Mouse (Mus musculus) splenic B cell, adult 2 months (primary cell): ENCODE data around the gene Wrap53.

Source experiments
- DNase-seq: peaks from one replicate; pipeline ENCODE4 v3.0.0-alpha.2; 2011; ENCODE audit warnings: low read depth, low spot score
- H3K27me3 ChIP-seq: 2 replicates; pipeline ENCODE4 v1.6.1; 2012; ENCODE audit warnings: mild to moderate bottlenecking, low read length, moderate library complexity, mixed read lengths; ENCODE audit not compliant: control insufficient read depth, poor library complexity, insufficient read depth, severe bottlenecking
- H3K36me3 ChIP-seq: 2 replicates; pipeline ENCODE4 v1.6.1; 2012; ENCODE audit warnings: mild to moderate bottlenecking, low read length, moderate library complexity, mixed read lengths; ENCODE audit not compliant: control insufficient read depth, poor library complexity, insufficient read depth, severe bottlenecking

Gene Wrap53

GRCm38 (mm10) chr11:69606832-69607231 lies 26.8 kb upstream of the Wrap53 start:
- H3K36me3 ChIP-seq: no peaks in the 10 kb centered on the region
- peaks cover 3% of the 10 kb centered on the region for H3K27me3 ChIP-seq
- DNase-seq: no peak

- H3K27me3 ChIP-seq: peaks cover 1% of the 10 kb centered on the region
- DNase-seq: no peak
- no peaks in the 10 kb centered on the region for H3K36me3 ChIP-seq
Measured at GRCm38 (mm10) chr11:69606491-69606795, 26.4 kb upstream of the Wrap53 start.

- DNase-seq: peak; percentile 71
- H3K27me3 ChIP-seq: no peaks in the 10 kb centered on the region; the same call in 1 of the 2 replicates
- no peaks in the 10 kb centered on the region for H3K36me3 ChIP-seq
Measured at GRCm38 (mm10) chr11:69605726-69606490, 25.9 kb upstream of the Wrap53 start, which contains the start of gene Atp1b2. Atp1b2 (minus strand) TSS chr11:69605942.

GRCm38 (mm10) chr11:69604795-69605664 lies 25.0 kb upstream of the Wrap53 start:
- H3K36me3 ChIP-seq: no peaks in the 10 kb centered on the region
- DNase-seq: no peak
- no peaks in the 10 kb centered on the region; the same call in 1 of the 2 replicates for H3K27me3 ChIP-seq

GRCm38 (mm10) chr11:69604347-69604746 lies 24.3 kb upstream of the Wrap53 start:
- no peaks in the 10 kb centered on the region; the same call in 1 of the 2 replicates for H3K27me3 ChIP-seq
- H3K36me3 ChIP-seq: no peaks in the 10 kb centered on the region
- no peak for DNase-seq

GRCm38 (mm10) chr11:69603516-69603915 lies 23.5 kb upstream of the Wrap53 start:
- Histone ChIP-seq H3K27me3 (no peaks in the 10 kb centered on the region; the same call in 1 of the 2 replicates), H3K36me3 (no peaks in the 10 kb centered on the region)
- DNase-seq: no peak

- DNase-seq: no peak
- H3K36me3 ChIP-seq: no peaks in the 10 kb centered on the region
- H3K27me3 ChIP-seq: no peaks in the 10 kb centered on the region; the same call in 1 of the 2 replicates
Measured at GRCm38 (mm10) chr11:69601768-69602167, 21.7 kb upstream of the Wrap53 start.

GRCm38 (mm10) chr11:69600098-69600497 lies 20.0 kb upstream of the Wrap53 start:
- no peak for DNase-seq
- no peaks in the 10 kb centered on the region for H3K36me3 ChIP-seq

GRCm38 (mm10) chr11:69599436-69599835 lies 19.4 kb upstream of the Wrap53 start:
- no peaks in the 10 kb centered on the region for H3K36me3 ChIP-seq
- no peaks in the 10 kb centered on the region; the same call in 1 of the 2 replicates for H3K27me3 ChIP-seq
- no peak for DNase-seq

More at GRCm38 (mm10) chr11:69600098-69600497, 20.0 kb upstream of the Wrap53 start:
- H3K27me3 ChIP-seq: no peaks in the 10 kb centered on the region; the same call in 1 of the 2 replicates

- DNase-seq: no peak
- H3K27me3 ChIP-seq: no peaks in the 10 kb centered on the region
Measured at GRCm38 (mm10) chr11:69594853-69595252, 14.8 kb upstream of the Wrap53 start.

GRCm38 (mm10) chr11:69592799-69593198 lies 12.7 kb upstream of the Wrap53 start:
- H3K36me3 ChIP-seq: peaks cover 4% of the 10 kb centered on the region; the same call in 1 of the 2 replicates
- H3K27me3 ChIP-seq: no peaks in the 10 kb centered on the region
- no peak for DNase-seq

More at GRCm38 (mm10) chr11:69594853-69595252, 14.8 kb upstream of the Wrap53 start:
- H3K36me3 ChIP-seq: peaks cover 4% of the 10 kb centered on the region; the same call in 1 of the 2 replicates

- H3K36me3 ChIP-seq: peaks cover 6% of the 10 kb centered on the region
- no peaks in the 10 kb centered on the region for H3K27me3 ChIP-seq
- no peak for DNase-seq
Measured at GRCm38 (mm10) chr11:69591899-69592637, 12.0 kb upstream of the Wrap53 start.

- DNase-seq: no peak
- Histone ChIP-seq H3K27me3 (no peaks in the 10 kb centered on the region), H3K36me3 (peaks cover 6% of the 10 kb centered on the region)
Measured at GRCm38 (mm10) chr11:69591424-69591823, 11.4 kb upstream of the Wrap53 start.

GRCm38 (mm10) chr11:69590622-69591021 lies 10.6 kb upstream of the Wrap53 start:
- Histone ChIP-seq H3K36me3 (peaks cover 6% of the 10 kb centered on the region), H3K27me3 (no peaks in the 10 kb centered on the region)
- DNase-seq: no peak
